Mouse (Mus musculus) myocyte (in vitro differentiated cells): ENCODE measurements around the gene Atp8a1. TPM values are rescaled to one million over a fixed set of nuclear protein-coding genes. Genes with fewer than 3 reads are reported as not detected.
"Not testable (repeated sequence)": the region's sequence is repeated elsewhere in the genome, so short reads cannot be mapped to it uniquely, and the experiment has no call there.

Source experiments
- H3K27me3 ChIP-seq: one replicate; pipeline ENCODE4 v1.6.1; 2011; ENCODE audit not compliant: control insufficient read depth, insufficient read depth, insufficient read length
- H3K36me3 ChIP-seq: one replicate; pipeline ENCODE4 v1.6.1; 2011; ENCODE audit not compliant: control insufficient read depth, insufficient read depth
- H3K4me2 ChIP-seq: one replicate; pipeline ENCODE4 v1.6.1; 2011; ENCODE audit warnings: low read depth, control low read depth
- H3K4me3 ChIP-seq: one replicate; pipeline ENCODE4 v1.5.1; 2011; ENCODE audit warnings: mild to moderate bottlenecking, control low read depth, moderate library complexity
- H3K79me2 ChIP-seq: one replicate; pipeline ENCODE4 v1.6.1; 2011; ENCODE audit not compliant: control insufficient read depth, insufficient read depth
- H3ac ChIP-seq: one replicate; pipeline ENCODE4 v1.6.1; 2011; ENCODE audit not compliant: control insufficient read depth, insufficient read length
- CEBPB ChIP-seq: IDR thresholded peaks from 2 replicates; pipeline ENCODE4 v1.6.1; 2011; ENCODE audit warnings: mild to moderate bottlenecking, moderate library complexity; ENCODE audit not compliant: poor library complexity, insufficient read depth, severe bottlenecking
- E2F4 ChIP-seq: IDR thresholded peaks from one replicate; pipeline ENCODE4 v1.6.1; 2011; ENCODE audit warnings: mild to moderate bottlenecking, control low read depth, moderate library complexity; ENCODE audit not compliant: insufficient read depth
- MAX ChIP-seq: IDR thresholded peaks from one replicate; pipeline ENCODE4 v1.6.1; 2011; ENCODE audit warnings: low read depth, mild to moderate bottlenecking, control low read depth
- MYOD1 ChIP-seq, 3 experiments: IDR thresholded peaks; one replicate each; pipeline ENCODE4 v1.6.1; 2011; ENCODE audit warnings: control low read depth in 2 of 3, low read depth in 2 of 3, mild to moderate bottlenecking in 2 of 3, moderate library complexity in 1 of 3; ENCODE audit not compliant: insufficient read length in 2 of 3, control insufficient read depth in 1 of 3
- MYOG ChIP-seq, 3 experiments: IDR thresholded peaks; one replicate each; pipeline ENCODE4 v1.6.1; 2011; ENCODE audit warnings: control low read depth in 2 of 3, low read depth in 2 of 3, mild to moderate bottlenecking in 2 of 3; ENCODE audit not compliant: insufficient read length in 2 of 3, control insufficient read depth in 1 of 3, insufficient read depth in 1 of 3
- POLR2A ChIP-seq: IDR thresholded peaks from one replicate; pipeline ENCODE4 v1.6.1; 2011; ENCODE audit warnings: low read depth, mild to moderate bottlenecking, control low read depth, moderate library complexity; ENCODE audit not compliant: insufficient read length
- POLR2AphosphoS2 ChIP-seq: IDR thresholded peaks from one replicate; pipeline ENCODE4 v1.6.1; 2011; ENCODE audit warnings: low read depth, control low read depth; ENCODE audit not compliant: insufficient read length
- REST ChIP-seq: IDR thresholded peaks from one replicate; pipeline ENCODE4 v1.6.1; 2011; ENCODE audit warnings: mild to moderate bottlenecking, control low read depth, moderate library complexity; ENCODE audit not compliant: insufficient read depth, insufficient read length
- SRF ChIP-seq: IDR thresholded peaks from one replicate; pipeline ENCODE4 v1.6.1; 2011; ENCODE audit warnings: low read depth; ENCODE audit not compliant: control insufficient read depth, insufficient read length
- TCF12 ChIP-seq: IDR thresholded peaks from one replicate; pipeline ENCODE4 v1.6.1; 2011; ENCODE audit warnings: mild to moderate bottlenecking, control low read depth; ENCODE audit not compliant: poor library complexity, insufficient read depth, severe bottlenecking
- TCF3 ChIP-seq: IDR thresholded peaks from one replicate; pipeline ENCODE4 v1.6.1; 2011; ENCODE audit warnings: low read depth, control low read depth; ENCODE audit not compliant: insufficient read length
- USF1 ChIP-seq: IDR thresholded peaks from one replicate; pipeline ENCODE4 v1.6.1; 2011; ENCODE audit warnings: low read depth, mild to moderate bottlenecking, control low read depth, moderate library complexity
- polyA plus RNA-seq: library from polyadenylated mRNA; unstranded; fragments of >200 nt; fragmentation: generic; extraction: Trizol; gene quantifications from one replicate; pipeline ENCODE4 v1.2.1, GENCODE M21; 2012; ENCODE audit warnings: missing spikeins

Gene Atp8a1
- polyA plus RNA-seq, 1 experiment: 0.02 TPM

DNA sequence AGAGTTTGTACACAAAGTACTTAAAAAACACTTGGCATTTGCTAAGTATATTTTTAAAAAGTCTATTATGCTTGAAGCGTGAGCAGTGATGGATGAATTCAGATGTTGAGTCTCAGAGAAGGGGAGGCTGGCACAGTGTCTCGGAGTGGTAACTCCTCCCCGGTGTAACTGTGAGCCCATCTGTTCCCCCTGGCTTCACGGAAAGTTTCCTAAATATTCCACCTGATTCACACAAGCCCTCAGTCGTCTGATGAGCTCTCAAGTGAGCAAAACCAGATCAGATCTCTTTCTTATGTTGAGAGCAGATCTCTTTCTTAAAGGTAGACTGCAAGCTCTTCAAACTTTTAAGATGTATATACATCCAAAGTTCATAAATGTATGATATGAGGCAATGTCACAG lies 27.8 kb downstream of the Atp8a1 start:
- Histone ChIP-seq H3K4me2 (no peak overlapping the region), H3K36me3 (no peaks in the 10 kb centered on the region), H3ac (no peak overlapping the region), H3K79me2 (no peaks in the 10 kb centered on the region), H3K27me3 (no peaks in the 10 kb centered on the region), H3K4me3 (no peak overlapping the region)
- TF ChIP-seq CEBPB (no peak), MYOG (IDR thresholded peaks at IDR 0.05; ENCODE audit: control insufficient read depth in 1 of 3, insufficient read depth in 1 of 3, insufficient read length in 2 of 3, low read depth in 2 of 3) (no peak), REST (no peak), POLR2AphosphoS2 (no peak), MYOD1 (IDR thresholded peaks at IDR 0.05; ENCODE audit: control insufficient read depth in 1 of 3, insufficient read length in 2 of 3, low read depth in 2 of 3) (no peak), SRF (no peak)

DNA sequence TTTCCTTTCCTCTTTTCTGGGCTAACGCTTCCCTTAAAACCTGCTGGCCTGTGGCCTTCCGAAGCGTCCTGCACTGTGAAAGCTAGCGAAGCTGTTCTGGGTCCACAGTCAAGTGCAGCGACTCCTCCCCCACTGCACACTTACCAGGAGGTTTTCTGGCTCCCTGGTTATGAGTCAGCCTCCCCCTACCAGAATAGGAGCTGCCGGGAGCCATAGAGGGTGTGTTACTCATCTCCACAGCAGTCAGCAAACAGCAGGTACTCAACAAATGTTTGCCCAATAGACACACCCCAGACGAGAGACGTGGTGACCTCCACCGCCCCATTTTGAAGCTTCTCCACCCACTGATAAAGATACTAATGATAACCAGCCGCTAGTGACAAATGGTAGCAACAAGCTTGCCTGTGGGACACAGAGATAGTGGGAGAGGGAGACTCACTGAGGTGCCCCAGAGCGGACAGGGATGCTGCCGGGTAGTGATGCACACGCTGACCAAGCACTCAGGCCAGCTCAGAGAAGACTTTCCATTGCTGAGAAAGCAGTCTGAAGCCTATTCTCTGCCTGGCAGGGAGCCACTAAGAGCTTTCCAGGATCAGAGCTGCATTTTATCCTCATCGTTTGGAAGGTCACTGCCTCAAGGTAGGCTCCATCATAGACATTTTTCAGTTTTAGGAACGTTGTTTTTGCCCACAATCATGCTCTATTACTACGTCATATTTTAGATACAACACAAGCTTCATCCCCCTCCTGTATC lies 31.5 kb downstream of the Atp8a1 start:
- no peaks in the 10 kb centered on the region for H3K36me3 ChIP-seq
- TF ChIP-seq POLR2A (no peak), E2F4 (no peak), CEBPB (no peak), MYOD1 (IDR thresholded peaks at IDR 0.05; ENCODE audit: control insufficient read depth in 1 of 3, insufficient read length in 2 of 3, low read depth in 2 of 3) (no peak), SRF (no peak), TCF3 (no peak), MAX (no peak), POLR2AphosphoS2 (no peak), MYOG (IDR thresholded peaks at IDR 0.05; ENCODE audit: control insufficient read depth in 1 of 3, insufficient read depth in 1 of 3, insufficient read length in 2 of 3, low read depth in 2 of 3) (no peak), USF1 (no peak), TCF12 (no peak), REST (no peak)
- H3K4me3 ChIP-seq: no peak overlapping the region
- no peak overlapping the region for H3ac ChIP-seq
- H3K27me3 ChIP-seq: no peaks in the 10 kb centered on the region
- no peaks in the 10 kb centered on the region for H3K79me2 ChIP-seq
- H3K4me2 ChIP-seq: no peak overlapping the region

DNA sequence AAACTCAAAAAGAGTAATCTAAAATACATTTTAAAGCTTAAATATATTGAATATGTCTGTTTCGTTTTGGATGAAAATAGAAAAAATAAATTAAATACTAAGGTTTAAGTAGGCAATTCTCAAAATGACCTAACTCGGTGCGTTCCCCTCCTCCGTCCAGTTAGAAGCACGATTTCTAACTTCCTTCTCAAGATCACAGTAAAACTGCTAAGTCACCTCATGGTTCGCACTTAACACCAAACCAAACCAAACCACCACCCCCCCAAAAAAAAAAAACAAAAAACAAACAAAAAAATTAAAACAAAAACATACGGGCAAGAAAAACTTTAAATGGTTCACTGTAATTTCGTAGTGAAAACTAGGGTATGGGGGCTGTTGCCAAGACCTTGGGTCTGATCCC lies 32.2 kb downstream of the Atp8a1 start:
- not testable (repeated sequence) for H3K79me2 ChIP-seq, H3K4me3 ChIP-seq, H3K36me3 ChIP-seq, H3K4me2 ChIP-seq, H3ac ChIP-seq, H3K27me3 ChIP-seq

DNA sequence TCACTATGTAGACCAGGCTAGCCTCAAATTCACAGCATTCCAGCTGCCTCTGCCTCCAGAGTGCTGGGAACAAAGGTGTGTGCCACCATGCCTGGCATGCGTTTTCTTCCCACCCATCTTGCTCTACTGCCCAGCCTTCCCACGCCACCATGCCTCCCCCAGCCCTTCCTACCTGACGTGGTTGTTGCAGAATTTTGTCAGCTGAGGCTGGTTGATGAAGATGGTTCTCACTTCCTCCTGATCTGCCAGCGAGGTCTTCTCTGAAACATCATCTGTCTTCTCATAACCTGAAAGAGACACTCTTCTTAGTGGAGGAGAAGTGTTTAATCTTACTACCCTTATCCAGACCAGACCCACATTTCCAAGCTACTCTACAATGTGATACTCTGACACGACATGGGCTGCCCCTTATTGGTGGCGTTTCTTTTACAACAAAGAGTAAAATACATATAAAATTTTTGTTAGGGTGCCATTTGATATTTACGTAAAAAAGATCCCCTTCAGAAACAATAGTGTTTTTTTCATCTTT lies 32.7 kb downstream of the Atp8a1 start:
- Histone ChIP-seq H3K79me2 (no peaks in the 10 kb centered on the region), H3K4me2 (no peak overlapping the region), H3K36me3 (no peaks in the 10 kb centered on the region), H3ac (no peak overlapping the region), H3K27me3 (no peaks in the 10 kb centered on the region), H3K4me3 (no peak overlapping the region)
- TF ChIP-seq MAX (no peak), TCF12 (no peak), POLR2AphosphoS2 (no peak), E2F4 (no peak), CEBPB (no peak), MYOD1 (IDR thresholded peaks at IDR 0.05; ENCODE audit: control insufficient read depth in 1 of 3, insufficient read length in 2 of 3, low read depth in 2 of 3) (no peak), MYOG (IDR thresholded peaks at IDR 0.05; ENCODE audit: control insufficient read depth in 1 of 3, insufficient read depth in 1 of 3, insufficient read length in 2 of 3, low read depth in 2 of 3) (no peak), POLR2A (no peak), SRF (no peak), TCF3 (no peak), REST (no peak), USF1 (no peak)

DNA sequence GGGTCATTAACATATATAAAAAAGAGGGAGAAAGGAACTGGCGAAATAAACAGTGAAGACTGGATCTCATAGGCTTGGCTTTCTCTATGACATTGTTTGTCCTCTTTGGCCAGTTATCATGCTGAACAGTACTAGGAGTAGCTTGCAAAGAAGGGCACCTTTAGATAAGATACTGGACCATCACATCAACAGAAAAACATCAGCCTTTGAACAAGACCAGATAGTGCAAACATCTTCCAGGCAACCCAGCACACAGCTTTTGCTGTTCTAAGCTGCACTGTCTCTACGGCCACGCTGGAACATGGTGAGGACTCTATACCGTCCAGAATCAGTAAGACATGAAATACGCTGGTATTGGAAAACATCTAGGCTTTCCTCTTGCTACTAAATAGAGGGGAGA lies 33.9 kb downstream of the Atp8a1 start:
- TF ChIP-seq POLR2AphosphoS2 (no peak), USF1 (no peak), TCF12 (no peak), E2F4 (no peak), REST (no peak), CEBPB (no peak), SRF (no peak), MYOD1 (IDR thresholded peaks at IDR 0.05; ENCODE audit: control insufficient read depth in 1 of 3, insufficient read length in 2 of 3, low read depth in 2 of 3) (no peak), MYOG (IDR thresholded peaks at IDR 0.05; ENCODE audit: control insufficient read depth in 1 of 3, insufficient read depth in 1 of 3, insufficient read length in 2 of 3, low read depth in 2 of 3) (no peak), POLR2A (no peak), TCF3 (no peak), MAX (no peak)
- Histone ChIP-seq H3K4me3 (no peak overlapping the region), H3ac (no peak overlapping the region)

More for the DNA sequence above, 33.9 kb downstream of the Atp8a1 start:
- Histone ChIP-seq H3K27me3 (no peaks in the 10 kb centered on the region), H3K36me3 (no peaks in the 10 kb centered on the region), H3K4me2 (no peak overlapping the region), H3K79me2 (no peaks in the 10 kb centered on the region)
